Mouse (Mus musculus): ENCODE measurements around the gene Egfl7. TPM values are rescaled to one million over a fixed set of nuclear protein-coding genes. Genes with fewer than 3 reads are reported as not detected.

Egfl7 gene
- polyA plus RNA-seq, 1 experiment = 37.7 TPM

- H3K9ac ChIP-seq (ENCODE audit: low read depth, poor library complexity, severe bottlenecking) = peak overlapping the region; percentile 100
- peak overlapping the region; percentile 99 for H3K4me3 ChIP-seq (ENCODE audit: low read depth, low read length)
- H3K27ac ChIP-seq (ENCODE audit: insufficient read depth, low read length) = peak overlapping the region; percentile 82
- no peaks in the 10 kb centered on the region for H3K9me3 ChIP-seq (replicated peaks; ENCODE audit: control insufficient read depth, insufficient read depth, low read length, poor library complexity, severe bottlenecking)
- H3K4me1 ChIP-seq (ENCODE audit: control insufficient read depth, insufficient read depth, low read length) = peaks cover 4% of the 10 kb centered on the region
- peaks cover 32% of the 10 kb centered on the region for H3K36me3 ChIP-seq (ENCODE audit: control insufficient read depth, insufficient read depth, low read length, poor library complexity, severe bottlenecking)
- TF ChIP-seq CTCF (IDR thresholded peaks at IDR 0.05; ENCODE audit: low read depth, low read length) (peak; percentile 82), EP300 (IDR thresholded peaks at IDR 0.05; ENCODE audit: insufficient read depth, low read depth, low read length) (peak; percentile 53; the same call in 1 of the 2 replicates), POLR2A (IDR thresholded peaks at IDR 0.05; ENCODE audit: insufficient read depth, low read length) (peak; percentile 83)
- H3K27me3 ChIP-seq (ENCODE audit: control insufficient read depth, insufficient read depth, low read length, poor library complexity, severe bottlenecking) = no peaks in the 10 kb centered on the region
Measured at GRCm38 (mm10) chr2:26639838-26640830, 60.3 kb downstream of the Egfl7 start.

- Histone ChIP-seq H3K27ac (ENCODE audit: insufficient read depth, low read length) (peak overlapping the region; percentile 69; the same call in 1 of the 2 replicates), H3K4me3 (ENCODE audit: low read depth, low read length) (no peak overlapping the region)
- no peak for TF ChIP-seq POLR2A (IDR thresholded peaks at IDR 0.05; ENCODE audit: insufficient read depth, low read length)
- TF ChIP-seq CTCF (IDR thresholded peaks at IDR 0.05; ENCODE audit: low read depth, low read length) = no peak
- no peak for TF ChIP-seq EP300 (IDR thresholded peaks at IDR 0.05; ENCODE audit: insufficient read depth, low read depth, low read length)
Measured at GRCm38 (mm10) chr2:26641006-26641647, 61.3 kb downstream of the Egfl7 start.

More at GRCm38 (mm10) chr2:26641006-26641647, 61.3 kb downstream of the Egfl7 start:
- H3K27me3 ChIP-seq (ENCODE audit: control insufficient read depth, insufficient read depth, low read length, poor library complexity, severe bottlenecking) = no peaks in the 10 kb centered on the region
- H3K36me3 ChIP-seq (ENCODE audit: control insufficient read depth, insufficient read depth, low read length, poor library complexity, severe bottlenecking) = peaks cover 32% of the 10 kb centered on the region
- H3K9me3 ChIP-seq (replicated peaks; ENCODE audit: control insufficient read depth, insufficient read depth, low read length, poor library complexity, severe bottlenecking) = no peaks in the 10 kb centered on the region
- peak overlapping the region; percentile 100 for H3K9ac ChIP-seq (ENCODE audit: low read depth, poor library complexity, severe bottlenecking)
- peaks cover 4% of the 10 kb centered on the region for H3K4me1 ChIP-seq (ENCODE audit: control insufficient read depth, insufficient read depth, low read length)

Other genes with a start within 250 kb of the Egfl7 start
- 9.8 and 10.4 TPM in 2 replicates for gene Dnlz, start 227.9 kb upstream of the Egfl7 start, polyA plus RNA-seq (2011; ENCODE audit: insufficient read depth, insufficient read length, low read depth, missing spikeins)
- gene Card9, start 219.1 kb upstream of the Egfl7 start, polyA plus RNA-seq (2011; ENCODE audit: insufficient read depth, insufficient read length, low read depth, missing spikeins) = not detected in 2 replicates
- gene Snapc4, start 199.4 kb upstream of the Egfl7 start, polyA plus RNA-seq (2011; ENCODE audit: insufficient read depth, insufficient read length, low read depth, missing spikeins) = 51.4 and 54.3 TPM in 2 replicates
- 68.4 and 83.0 TPM in 2 replicates for gene Entr1, start 190.7 kb upstream of the Egfl7 start, polyA plus RNA-seq (2011; ENCODE audit: insufficient read depth, insufficient read length, low read depth, missing spikeins)
- gene Pmpca, start 190.7 kb upstream of the Egfl7 start, polyA plus RNA-seq (2011; ENCODE audit: insufficient read depth, insufficient read length, low read depth, missing spikeins) = 161 and 167 TPM in 2 replicates
- 7.3 and 15.3 TPM in 2 replicates for gene Inpp5e, start 170.8 kb upstream of the Egfl7 start, polyA plus RNA-seq (2011; ENCODE audit: insufficient read depth, insufficient read length, low read depth, missing spikeins)
- 51.5 and 55.5 TPM in 2 replicates for gene Sec16a, start 134.8 kb upstream of the Egfl7 start, polyA plus RNA-seq (2011; ENCODE audit: insufficient read depth, insufficient read length, low read depth, missing spikeins)
- 31.1 and 31.9 TPM in 2 replicates for gene Notch1, start 63.4 kb upstream of the Egfl7 start, polyA plus RNA-seq (2011; ENCODE audit: insufficient read depth, insufficient read length, low read depth, missing spikeins)
- gene Gm20532, start 6.6 kb downstream of the Egfl7 start, polyA plus RNA-seq (2011; ENCODE audit: insufficient read depth, insufficient read length, low read depth, missing spikeins) = not detected in 2 replicates
- 19.7 and 21.0 TPM in 2 replicates for gene Agpat2, start 24.4 kb downstream of the Egfl7 start, polyA plus RNA-seq (2011; ENCODE audit: insufficient read depth, insufficient read length, low read depth, missing spikeins)
- 4.9 and 5.3 TPM in 2 replicates for gene Fam69b, start 48.4 kb downstream of the Egfl7 start, polyA plus RNA-seq (2011; ENCODE audit: insufficient read depth, insufficient read length, low read depth, missing spikeins)
- not detected in 2 replicates for gene Lcn4, start 91.3 kb downstream of the Egfl7 start, polyA plus RNA-seq (2011; ENCODE audit: insufficient read depth, insufficient read length, low read depth, missing spikeins)

Data from ES-Bruce4 (cell line).